Mouse (Mus musculus) cortical plate, adult 2 months (tissue): Measurements from ENCODE around the gene Phf19. TPM values are rescaled to one million over a fixed set of nuclear protein-coding genes. Genes with fewer than 3 reads are reported as not detected.

Experiments
- H3K27ac ChIP-seq: fragments of 200-500 bp; 2 replicates; pipeline ENCODE4 v1.5.1; 2012; ENCODE audit warnings: low read length, control low read depth, inconsistent platforms; ENCODE audit not compliant: insufficient read depth
- H3K4me1 ChIP-seq: fragments of 200-500 bp; 2 replicates; pipeline ENCODE4 v1.6.1; 2011; ENCODE audit warnings: low read length; ENCODE audit not compliant: control insufficient read depth, insufficient read depth
- H3K4me3 ChIP-seq: fragments of 200-500 bp; 2 replicates; pipeline ENCODE4 v1.5.1; 2011; ENCODE audit warnings: mild to moderate bottlenecking, low read length, control low read depth; ENCODE audit not compliant: insufficient read depth
- CTCF ChIP-seq: fragments of 200-500 bp; IDR thresholded peaks from 2 replicates; pipeline ENCODE4 v1.5.1; 2011; ENCODE audit warnings: mild to moderate bottlenecking, control low read depth, low read length; ENCODE audit not compliant: insufficient read depth; ENCODE audit errors: extremely low read depth
- POLR2A ChIP-seq: fragments of 200-500 bp; IDR thresholded peaks from 2 replicates; pipeline ENCODE4 v1.6.1; 2011; ENCODE audit warnings: mild to moderate bottlenecking, low read length, control low read depth; ENCODE audit not compliant: insufficient read depth; ENCODE audit errors: extremely low read depth
- polyA plus RNA-seq: library from polyadenylated mRNA; depleted of rRNA; stranded (reverse); fragments of >200 nt; gene quantifications from 2 replicates; pipeline ENCODE4 v1.2.3, GENCODE M21; 2012

Gene Phf19
- polyA plus RNA-seq, 1 experiment = 0.98 TPM

- TF ChIP-seq CTCF = no peak
- no peak for TF ChIP-seq POLR2A
- Histone ChIP-seq H3K4me3 (no peak overlapping the region), H3K4me1 (no peaks in the 10 kb centered on the region), H3K27ac (no peak overlapping the region)
Observed at GRCm38 (mm10) chr2:34902731-34903130, 11.1 kb downstream of the Phf19 start.

- no peak overlapping the region for H3K4me3 ChIP-seq
- H3K27ac ChIP-seq = no peak overlapping the region
- H3K4me1 ChIP-seq = no peaks in the 10 kb centered on the region
- TF ChIP-seq POLR2A (no peak), CTCF (no peak)
Observed at GRCm38 (mm10) chr2:34901726-34902125, 12.1 kb downstream of the Phf19 start.

GRCm38 (mm10) chr2:34900412-34900811 is 13.4 kb downstream of the Phf19 start:
- H3K4me1 ChIP-seq = no peaks in the 10 kb centered on the region
- TF ChIP-seq CTCF (no peak), POLR2A (no peak)
- H3K27ac ChIP-seq = no peak overlapping the region
- no peak overlapping the region for H3K4me3 ChIP-seq

- TF ChIP-seq POLR2A (no peak), CTCF (no peak)
- Histone ChIP-seq H3K4me3 (no peak overlapping the region), H3K27ac (no peak overlapping the region), H3K4me1 (no peaks in the 10 kb centered on the region)
Observed at GRCm38 (mm10) chr2:34899682-34900081, 14.1 kb downstream of the Phf19 start.

GRCm38 (mm10) chr2:34897820-34898219 is 16.0 kb downstream of the Phf19 start:
- no peaks in the 10 kb centered on the region for H3K4me1 ChIP-seq
- no peak overlapping the region for H3K4me3 ChIP-seq
- TF ChIP-seq POLR2A (no peak), CTCF (peak; percentile 25; the same call in 1 of the 2 replicates)
- no peak overlapping the region for H3K27ac ChIP-seq

- TF ChIP-seq POLR2A (no peak), CTCF (no peak)
- H3K4me3 ChIP-seq = no peak overlapping the region
- no peak overlapping the region for H3K27ac ChIP-seq
- H3K4me1 ChIP-seq = no peaks in the 10 kb centered on the region
Observed at GRCm38 (mm10) chr2:34896821-34897460, 16.9 kb downstream of the Phf19 start.

- H3K4me3 ChIP-seq = no peak overlapping the region
- TF ChIP-seq POLR2A (no peak), CTCF (no peak)
- H3K27ac ChIP-seq = no peak overlapping the region
- H3K4me1 ChIP-seq = no peaks in the 10 kb centered on the region
Observed at GRCm38 (mm10) chr2:34895503-34896113, 18.2 kb downstream of the Phf19 start.

GRCm38 (mm10) chr2:34893950-34894349 is 19.9 kb downstream of the Phf19 start:
- no peak overlapping the region for H3K4me3 ChIP-seq
- H3K27ac ChIP-seq = no peak overlapping the region
- TF ChIP-seq CTCF = no peak
- no peak for TF ChIP-seq POLR2A
- no peaks in the 10 kb centered on the region for H3K4me1 ChIP-seq

- Histone ChIP-seq H3K4me3 (no peak overlapping the region), H3K4me1 (no peaks in the 10 kb centered on the region), H3K27ac (no peak overlapping the region)
- TF ChIP-seq POLR2A (no peak), CTCF (no peak)
Observed at GRCm38 (mm10) chr2:34884186-34884585, 29.6 kb downstream of the Phf19 start.

- Histone ChIP-seq H3K4me3 (no peak overlapping the region), H3K27ac (no peak overlapping the region), H3K4me1 (no peaks in the 10 kb centered on the region)
- TF ChIP-seq CTCF (no peak), POLR2A (no peak)
Observed at GRCm38 (mm10) chr2:34883190-34883589, 30.6 kb downstream of the Phf19 start.

- TF ChIP-seq POLR2A (no peak), CTCF (no peak)
- H3K4me1 ChIP-seq = no peaks in the 10 kb centered on the region
- H3K27ac ChIP-seq = no peak overlapping the region
- H3K4me3 ChIP-seq = no peak overlapping the region
Observed at GRCm38 (mm10) chr2:34882757-34883156, 31.1 kb downstream of the Phf19 start.
